Comparison of ENCODE assay signal across 8 mouse cellular contexts in the genomic region with DNA sequence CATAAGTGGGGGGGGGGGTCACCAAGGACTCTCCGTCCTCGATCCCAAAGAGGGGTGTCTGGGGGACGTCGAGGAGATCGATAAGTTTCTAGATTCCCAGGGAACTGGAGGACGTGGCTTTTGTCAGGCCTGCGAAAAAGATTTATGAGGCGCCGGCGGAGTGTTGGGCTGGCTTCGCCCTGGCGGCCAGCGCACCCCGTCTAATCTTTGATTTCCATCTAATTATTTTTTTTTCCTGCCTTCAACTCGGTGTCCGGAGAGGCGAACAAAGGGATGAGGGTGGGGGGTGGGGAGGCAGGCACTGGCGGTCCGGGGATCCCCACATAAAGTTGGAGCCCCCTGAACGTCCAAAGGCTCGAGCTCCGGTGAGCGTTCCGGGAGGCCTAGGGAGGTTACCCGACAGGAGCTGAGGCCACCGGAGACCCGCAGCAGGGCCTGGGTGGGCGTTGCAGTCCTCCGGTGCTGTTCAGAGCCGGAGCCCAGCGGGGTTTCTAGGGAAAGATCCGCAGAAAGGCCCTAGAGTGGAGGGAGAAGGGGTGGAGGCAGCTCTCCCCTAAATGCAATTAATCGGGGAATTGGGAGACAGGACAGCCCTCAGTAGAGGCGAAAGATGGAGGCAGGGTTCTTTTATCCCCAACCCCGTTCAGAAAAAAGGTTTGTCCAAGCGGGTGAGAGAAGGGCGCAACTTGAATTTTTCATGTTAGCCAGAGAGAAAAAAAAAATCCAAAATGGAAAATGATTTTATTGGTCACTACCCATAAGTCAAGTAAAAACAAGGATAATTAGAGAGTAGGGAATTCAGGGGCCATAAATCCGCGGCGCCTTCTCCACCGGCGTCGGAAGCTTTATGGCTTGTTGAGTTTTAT. TPM values are rescaled to one million over a fixed set of nuclear protein-coding genes. Genes with fewer than 3 reads are reported as not detected.
DNase-seq lines count a peak whose midpoint lies in the region; ATAC-seq and TF ChIP-seq lines count a peak whose summit lies in the region.

No protein-coding gene starts in this region.

- H3K27ac ChIP-seq in gastrocnemius, adult 2 months, result peak overlapping the region; percentile 96
- H3K27ac ChIP-seq in hindbrain, embryonic 10.5 days, result peak overlapping the region; percentile 99
- peak overlapping the region; percentile 96 for H3K27ac ChIP-seq in limb, embryonic 13.5 days

- peak overlapping the region; percentile 99 for H3K9ac ChIP-seq in limb, embryonic 13.5 days

- peaks cover 68% of the 10 kb centered on the region for H3K4me1 ChIP-seq in hindbrain, embryonic 10.5 days (replicated peaks)
- peaks cover 62% of the 10 kb centered on the region for H3K4me1 ChIP-seq in limb, embryonic 13.5 days

- H3K4me3 ChIP-seq in gastrocnemius, adult 2 months, result peak overlapping the region; percentile 87
- peak overlapping the region; percentile 75 for H3K4me3 ChIP-seq in hindbrain, embryonic 10.5 days
- peak overlapping the region; percentile 88 for H3K4me3 ChIP-seq in limb, embryonic 13.5 days
- peak overlapping the region; percentile 96 for H3K4me3 ChIP-seq in myocyte

- peak overlapping the region; percentile 23 for H3ac ChIP-seq in myocyte (ENCODE audit: control insufficient read depth, insufficient read length)

- peak overlapping the region; percentile 98 for H3K4me2 ChIP-seq in limb, embryonic 13.5 days (replicated peaks)
- peak overlapping the region; percentile 96 for H3K4me2 ChIP-seq in myocyte (ENCODE audit: low read depth)

- TF ChIP-seq CTCF in gastrocnemius, adult 2 months (IDR thresholded peaks at IDR 0.05), result no peak

- H3K9me3 ChIP-seq in hindbrain, embryonic 10.5 days, result no peaks in the 10 kb centered on the region
- H3K9me3 ChIP-seq in limb, embryonic 13.5 days, result no peaks in the 10 kb centered on the region

- peak; percentile 50 for DNase-seq in gastrocnemius, adult 2 months
- no peak for DNase-seq in gastrocnemius, postnatal 10 days
- DNase-seq in embryo, embryonic 10.5 days (ENCODE audit: low spot score), result peak; percentile 77
- DNase-seq in hindbrain, embryonic 10.5 days (ENCODE audit: low spot score), result peak; percentile 74

- TF ChIP-seq POLR2A in myocyte (IDR thresholded peaks at IDR 0.05; ENCODE audit: insufficient read length, low read depth), result no peak

- ATAC-seq in limb, embryonic 13.5 days (ENCODE audit: low FRiP score, low read depth), result no peak
- ATAC-seq in CD4-positive, CD25-positive, alpha-beta regulatory T cell, adult 4 months, result no peak
- ATAC-seq in activated CD4-positive, CD25-positive, alpha-beta regulatory T cell, adult 4 months, result no peak

- peaks cover 28% of the 10 kb centered on the region for H3K36me3 ChIP-seq in hindbrain, embryonic 10.5 days
- peaks cover 6% of the 10 kb centered on the region; the same call in 1 of the 2 replicates for H3K36me3 ChIP-seq in limb, embryonic 13.5 days
- H3K36me3 ChIP-seq in myocyte (ENCODE audit: control insufficient read depth, insufficient read depth), result no peaks in the 10 kb centered on the region

- H3K27me3 ChIP-seq in hindbrain, embryonic 10.5 days (ENCODE audit: insufficient read depth, poor library complexity, severe bottlenecking), result no peaks in the 10 kb centered on the region; the same call in 1 of the 2 replicates
- H3K27me3 ChIP-seq in limb, embryonic 13.5 days, result no peaks in the 10 kb centered on the region
- no peaks in the 10 kb centered on the region for H3K27me3 ChIP-seq in myocyte (ENCODE audit: control insufficient read depth, insufficient read depth, insufficient read length)

- peaks cover 25% of the 10 kb centered on the region for H3K79me2 ChIP-seq in myocyte (ENCODE audit: control insufficient read depth, insufficient read depth)

- WGBS in hindbrain, embryonic 10.5 days, result under 1% methylated on average over 43 of the region's 43 CpGs
- WGBS in limb, embryonic 13.5 days, result 1% methylated on average over 43 of the region's 43 CpGs

- intact Hi-C loops in gastrocnemius, adult 2 months (cut with DNase I), result loop anchor here (1.0 kb wide), 1 partner anchor 47 kb away; no protein-coding TSS in a partner anchor

TF ChIP-seq in myocyte, 11 proteins besides CTCF, POLR2A, EP300 and RAD21:
- TF ChIP-seq CEBPB (IDR thresholded peaks at IDR 0.05; ENCODE audit: insufficient read depth, poor library complexity, severe bottlenecking), result no peak
- no peak for TF ChIP-seq TCF12 (IDR thresholded peaks at IDR 0.05; ENCODE audit: insufficient read depth, poor library complexity, severe bottlenecking)
- TF ChIP-seq REST (IDR thresholded peaks at IDR 0.05; ENCODE audit: insufficient read depth, insufficient read length), result no peak
- TF ChIP-seq E2F4 (IDR thresholded peaks at IDR 0.05; ENCODE audit: insufficient read depth), result no peak
- no peak for TF ChIP-seq MYOG (IDR thresholded peaks at IDR 0.05; ENCODE audit: control insufficient read depth in 1 of 3, insufficient read depth in 1 of 3, insufficient read length in 2 of 3, low read depth in 2 of 3)
- no peak for TF ChIP-seq TCF3 (IDR thresholded peaks at IDR 0.05; ENCODE audit: insufficient read length, low read depth)
- no peak for TF ChIP-seq MYOD1 (IDR thresholded peaks at IDR 0.05; ENCODE audit: control insufficient read depth in 1 of 3, insufficient read length in 2 of 3, low read depth in 2 of 3)
- no peak for TF ChIP-seq POLR2AphosphoS2 (IDR thresholded peaks at IDR 0.05; ENCODE audit: insufficient read length, low read depth)
- no peak for TF ChIP-seq MAX (IDR thresholded peaks at IDR 0.05; ENCODE audit: low read depth)
- TF ChIP-seq SRF (IDR thresholded peaks at IDR 0.05; ENCODE audit: control insufficient read depth, insufficient read length, low read depth), result no peak
- TF ChIP-seq USF1 (IDR thresholded peaks at IDR 0.05; ENCODE audit: low read depth), result no peak

RNA-seq across cellular contexts. Expression of a gene that starts 36.3 kb away (rescaled TPM):
- 10 to 100 TPM; 32.2 to 51.7 TPM for total RNA-seq in gastrocnemius, adult 2 months (2021)
- total RNA-seq in gastrocnemius, postnatal 10 days (2021), result 10 to 100 TPM; 66.0 to 82.7 TPM
- 99.1 and 114 TPM in 2 replicates for polyA plus RNA-seq in hindbrain, embryonic 10.5 days (2016; fragmentation: Nextera tagmentation; extraction: Ambion mirVana)
- polyA plus RNA-seq in limb, embryonic 13.5 days (2015; fragmentation: Nextera tagmentation; extraction: Ambion mirVana), result 86.4 and 94.5 TPM in 2 replicates
- 97.9 TPM for polyA plus RNA-seq in myocyte (2012; fragmentation: generic; extraction: Trizol)
- polyA plus RNA-seq in CD4-positive, CD25-positive, alpha-beta regulatory T cell, adult 4 months (2017; shearing (Covaris generic)), result 10 to 100 TPM; 34.8 to 49.2 TPM
- polyA plus RNA-seq in activated CD4-positive, CD25-positive, alpha-beta regulatory T cell, adult 4 months (2017; shearing (Covaris generic)), result 10 to 100 TPM; 30.8 to 54.7 TPM

RNA-seq across cellular contexts. Expression of a gene that starts 45.3 kb away (rescaled TPM):
- total RNA-seq in gastrocnemius, adult 2 months (2021), result 1 to 10 TPM; 3.5 to 5.3 TPM
- total RNA-seq in gastrocnemius, postnatal 10 days (2021), result 10 to 100 TPM in 1 of 2 experiments, 1 to 10 TPM in 1; 6.4 to 10.5 TPM
- 17.0 and 18.8 TPM in 2 replicates for polyA plus RNA-seq in hindbrain, embryonic 10.5 days (2016; fragmentation: Nextera tagmentation; extraction: Ambion mirVana)
- 12.7 and 13.8 TPM in 2 replicates for polyA plus RNA-seq in limb, embryonic 13.5 days (2015; fragmentation: Nextera tagmentation; extraction: Ambion mirVana)
- 6.3 TPM for polyA plus RNA-seq in myocyte (2012; fragmentation: generic; extraction: Trizol)
- not detected for polyA plus RNA-seq in CD4-positive, CD25-positive, alpha-beta regulatory T cell, adult 4 months (2017; shearing (Covaris generic))
- polyA plus RNA-seq in activated CD4-positive, CD25-positive, alpha-beta regulatory T cell, adult 4 months (2017; shearing (Covaris generic)), result not detected
